Mouse (Mus musculus): ENCODE data around the gene Upk3b. TPM values are rescaled to one million over a fixed set of nuclear protein-coding genes. Genes with fewer than 3 reads are reported as not detected.

Gene Upk3b
- polyA plus RNA-seq, 1 experiment from 2014 or later: 3.8 TPM

GRCm38 (mm10) chr5:136094249-136095010 is 56.1 kb downstream of the Upk3b start:
- H3K4me3 ChIP-seq (replicated peaks): no peak overlapping the region
- ATAC-seq (ENCODE audit: insufficient read depth): no peak
- no peaks in the 10 kb centered on the region for H3K9me3 ChIP-seq (replicated peaks)
- H3K4me2 ChIP-seq: no peak overlapping the region
- H3K4me1 ChIP-seq (replicated peaks): no peaks in the 10 kb centered on the region
- H3K9ac ChIP-seq: no peak overlapping the region
- WGBS (ENCODE audit: insufficient replicate concordance): 25% methylated on average over 8 of the region's 8 CpGs
- no peaks in the 10 kb centered on the region for H3K36me3 ChIP-seq (replicated peaks)
- H3K27ac ChIP-seq (replicated peaks): no peak overlapping the region
- 0 out of 2 replicates have a peak, but pooled peaks cover 4% of the 10 kb centered on the region for H3K27me3 ChIP-seq

- no peak overlapping the region for H3K4me3 ChIP-seq (replicated peaks)
- no peak overlapping the region for H3K4me2 ChIP-seq
- H3K9me3 ChIP-seq (replicated peaks): no peaks in the 10 kb centered on the region
- no peak overlapping the region for H3K9ac ChIP-seq
- 48% methylated on average over 7 of the region's 7 CpGs for WGBS (ENCODE audit: insufficient replicate concordance)
- no peaks in the 10 kb centered on the region for H3K4me1 ChIP-seq (replicated peaks)
- H3K27me3 ChIP-seq: 0 out of 2 replicates have a peak, but pooled peaks cover 4% of the 10 kb centered on the region
- no peak for ATAC-seq (ENCODE audit: insufficient read depth)
- no peaks in the 10 kb centered on the region for H3K36me3 ChIP-seq (replicated peaks)
- H3K27ac ChIP-seq (replicated peaks): no peak overlapping the region
Measured at GRCm38 (mm10) chr5:136095089-136095488, 56.8 kb downstream of the Upk3b start.

Other genes starting within 250 kb of the Upk3b start
- gene Srrm3, start 231.6 kb upstream of the Upk3b start, polyA plus RNA-seq (2015; fragmentation: Nextera tagmentation; extraction: Ambion mirVana): 0.02 TPM in 1 of 2 replicates, not detected in the other
- 12.6 and 16.1 TPM in 2 replicates for gene Hspb1, start 150.6 kb upstream of the Upk3b start, polyA plus RNA-seq (2015; fragmentation: Nextera tagmentation; extraction: Ambion mirVana)
- 60.9 and 65.4 TPM in 2 replicates for gene Ywhag, start 103.9 kb upstream of the Upk3b start, polyA plus RNA-seq (2015; fragmentation: Nextera tagmentation; extraction: Ambion mirVana)
- 1.6 and 1.8 TPM in 2 replicates for gene Ssc4d, start 64.0 kb upstream of the Upk3b start, polyA plus RNA-seq (2015; fragmentation: Nextera tagmentation; extraction: Ambion mirVana)
- gene Zp3, start 58.4 kb upstream of the Upk3b start, polyA plus RNA-seq (2015; fragmentation: Nextera tagmentation; extraction: Ambion mirVana): not detected in 2 replicates
- gene Dtx2, start 43.7 kb upstream of the Upk3b start, polyA plus RNA-seq (2015; fragmentation: Nextera tagmentation; extraction: Ambion mirVana): 6.7 and 6.9 TPM in 2 replicates
- 0.08 TPM in 1 of 2 replicates, not detected in the other for gene Upk3bl, start 16.0 kb downstream of the Upk3b start, polyA plus RNA-seq (2015; fragmentation: Nextera tagmentation; extraction: Ambion mirVana)
- 2.1 and 2.2 TPM in 2 replicates for gene Rasa4, start 45.4 kb downstream of the Upk3b start, polyA plus RNA-seq (2015; fragmentation: Nextera tagmentation; extraction: Ambion mirVana)
- 111 and 129 TPM in 2 replicates for gene Polr2j, start 78.1 kb downstream of the Upk3b start, polyA plus RNA-seq (2015; fragmentation: Nextera tagmentation; extraction: Ambion mirVana)
- gene Lrwd1, start 97.6 kb downstream of the Upk3b start, polyA plus RNA-seq (2015; fragmentation: Nextera tagmentation; extraction: Ambion mirVana): 34.1 and 37.2 TPM in 2 replicates
- 12.0 and 15.1 TPM in 2 replicates for gene Alkbh4, start 97.7 kb downstream of the Upk3b start, polyA plus RNA-seq (2015; fragmentation: Nextera tagmentation; extraction: Ambion mirVana)
- gene Orai2, start 132.2 kb downstream of the Upk3b start, polyA plus RNA-seq (2015; fragmentation: Nextera tagmentation; extraction: Ambion mirVana): 3.4 and 4.4 TPM in 2 replicates
- 16.5 and 22.5 TPM in 2 replicates for gene Prkrip1, start 160.5 kb downstream of the Upk3b start, polyA plus RNA-seq (2015; fragmentation: Nextera tagmentation; extraction: Ambion mirVana)
- 2.1 and 2.3 TPM in 2 replicates for gene Sh2b2, start 208.1 kb downstream of the Upk3b start, polyA plus RNA-seq (2015; fragmentation: Nextera tagmentation; extraction: Ambion mirVana)

Measured in liver, embryonic 15.5 days (tissue).